Mouse (Mus musculus) stomach, embryonic 16.5 days (tissue): ENCODE data around the gene Tmem8. TPM values are rescaled to one million over a fixed set of nuclear protein-coding genes. Genes with fewer than 3 reads are reported as not detected.

Experiments
- ATAC-seq: fragments of 200-750 bp; cut with Nextera tagmentation; 2 replicates; pipeline ENCODE4 v1.8.0; 2017; ENCODE audit warnings: moderate number of reproducible peaks, moderate TSS enrichment; ENCODE audit not compliant: insufficient read depth, low FRiP score
- H3K27ac ChIP-seq: fragments of 300-500 bp; sonication (generic); 2 replicates; pipeline ENCODE4 v1.5.1; 2014; ENCODE audit warnings: low read length
- H3K27me3 ChIP-seq: fragments of 300-500 bp; sonication (generic); 2 replicates; pipeline ENCODE4 v1.6.1; 2014; ENCODE audit warnings: low read length, control low read depth, mixed read lengths; ENCODE audit not compliant: control insufficient read depth, insufficient read depth
- H3K36me3 ChIP-seq: fragments of 300-500 bp; sonication (generic); 2 replicates; pipeline ENCODE4 v1.6.1; 2014; ENCODE audit warnings: low read length; ENCODE audit not compliant: control insufficient read depth, insufficient read depth
- H3K4me1 ChIP-seq: fragments of 300-500 bp; sonication (generic); 2 replicates; pipeline ENCODE4 v1.6.1; 2014; ENCODE audit warnings: low read length, control low read depth, mixed read lengths; ENCODE audit not compliant: control insufficient read depth, insufficient read depth
- H3K4me2 ChIP-seq: fragments of 300-500 bp; sonication (generic); 2 replicates; pipeline ENCODE4 v1.6.1; 2014; ENCODE audit warnings: low read depth, low read length, mixed read lengths
- H3K4me3 ChIP-seq: fragments of 300-500 bp; sonication (generic); replicated peaks from 2 replicates; pipeline ENCODE4 v1.5.1; 2014; ENCODE audit warnings: mild to moderate bottlenecking, low read length
- H3K9ac ChIP-seq: fragments of 300-500 bp; sonication (generic); 2 replicates; pipeline ENCODE4 v1.6.1; 2014; ENCODE audit warnings: low read length
- H3K9me3 ChIP-seq: fragments of 300-500 bp; sonication (generic); replicated peaks from 2 replicates; pipeline ENCODE4 v1.6.1; 2016; ENCODE audit warnings: low read length, control low read depth; ENCODE audit not compliant: control insufficient read depth
- WGBS: fragments of 180-500 bp; shearing (Covaris S2); extraction: QIAGEN DNeasy Blood & Tissue Kit; methylation state at CpG from one replicate; pipeline ENCODE4 v1.1.7; 2014; 5-methylcytosine and 5-hydroxymethylcytosine counted together
- polyA plus RNA-seq: library from polyadenylated mRNA; unstranded; fragments of >200 nt; fragmentation: Nextera tagmentation; extraction: Ambion mirVana; gene quantifications from 2 replicates; pipeline ENCODE4 v1.2.1, GENCODE M21; 2015

The Tmem8 gene
- polyA plus RNA-seq, 1 experiment from 2014 or later = 5.7 TPM

DNA sequence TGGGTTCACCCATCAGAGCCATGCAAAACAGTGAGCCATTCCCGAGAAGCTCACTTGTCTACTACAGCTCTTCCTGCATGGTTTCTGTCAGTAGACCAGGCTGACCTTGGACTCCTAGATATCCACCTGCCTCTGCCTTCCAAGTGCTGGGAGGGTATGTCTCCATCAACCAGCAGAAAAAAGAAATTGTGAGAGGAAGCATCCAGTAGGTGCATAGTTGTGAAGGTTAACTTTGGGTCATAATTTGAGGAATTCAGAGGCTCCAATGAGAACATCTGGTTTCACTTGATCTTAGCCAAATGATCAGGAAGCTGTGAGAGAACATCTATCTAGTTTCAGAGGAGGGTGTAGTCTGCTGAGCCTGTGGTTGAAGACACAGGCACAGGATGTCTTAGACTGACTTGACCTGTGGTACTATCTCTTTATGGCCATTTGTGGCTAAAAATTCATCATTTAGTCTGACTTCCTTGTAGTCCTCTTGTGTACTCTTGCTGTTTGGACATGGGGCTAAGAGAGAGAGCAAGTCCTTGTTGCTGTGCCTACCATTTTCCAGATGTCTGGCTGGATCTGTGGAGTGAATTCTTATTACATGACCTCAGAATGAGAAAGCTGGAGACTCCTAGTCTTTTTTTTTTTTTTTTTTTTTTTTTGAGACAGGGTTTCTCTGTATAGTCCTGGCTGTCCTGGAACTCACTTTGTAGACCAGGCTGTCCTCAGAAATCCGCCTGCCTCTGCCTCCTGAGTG is 39.0 kb downstream of the Tmem8 start:
- H3K27ac ChIP-seq = no peak overlapping the region
- no peaks in the 10 kb centered on the region for H3K9me3 ChIP-seq
- H3K4me2 ChIP-seq = no peak overlapping the region
- WGBS = 86% methylated on average over 2 of the region's 2 CpGs
- H3K36me3 ChIP-seq = peaks cover 36% of the 10 kb centered on the region; the same call in 1 of the 2 replicates
- no peaks in the 10 kb centered on the region for H3K4me1 ChIP-seq
- no peak overlapping the region for H3K9ac ChIP-seq
- H3K4me3 ChIP-seq = no peak overlapping the region
- no peaks in the 10 kb centered on the region for H3K27me3 ChIP-seq
- ATAC-seq = no peak

DNA sequence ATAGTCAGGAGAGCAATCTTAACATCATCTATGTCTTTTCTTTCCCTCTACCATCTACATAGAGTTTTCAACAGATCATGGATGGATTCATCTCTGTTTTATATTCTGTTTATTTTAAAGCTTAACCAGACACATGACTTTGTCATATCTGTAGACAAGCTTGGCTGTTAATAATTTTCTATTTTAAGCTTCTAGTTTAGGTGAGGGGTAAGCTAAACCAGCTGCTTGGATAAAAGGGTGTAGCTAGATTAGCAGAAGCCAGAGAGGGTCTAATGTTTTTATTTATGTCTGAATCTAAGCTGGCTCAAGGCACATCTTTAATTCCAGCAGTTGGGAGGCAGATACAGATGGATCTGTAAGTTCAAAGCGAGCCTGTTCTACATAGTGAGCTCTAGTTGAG is 49.6 kb downstream of the Tmem8 start:
- Histone ChIP-seq H3K4me1 (no peaks in the 10 kb centered on the region), H3K4me2 (no peak overlapping the region), H3K9me3 (no peaks in the 10 kb centered on the region), H3K9ac (no peak overlapping the region), H3K27me3 (no peaks in the 10 kb centered on the region), H3K4me3 (no peak overlapping the region), H3K27ac (no peak overlapping the region), H3K36me3 (no peaks in the 10 kb centered on the region)
- WGBS = 86% methylated on average over 1 of the region's 1 CpGs
- no peak for ATAC-seq

DNA sequence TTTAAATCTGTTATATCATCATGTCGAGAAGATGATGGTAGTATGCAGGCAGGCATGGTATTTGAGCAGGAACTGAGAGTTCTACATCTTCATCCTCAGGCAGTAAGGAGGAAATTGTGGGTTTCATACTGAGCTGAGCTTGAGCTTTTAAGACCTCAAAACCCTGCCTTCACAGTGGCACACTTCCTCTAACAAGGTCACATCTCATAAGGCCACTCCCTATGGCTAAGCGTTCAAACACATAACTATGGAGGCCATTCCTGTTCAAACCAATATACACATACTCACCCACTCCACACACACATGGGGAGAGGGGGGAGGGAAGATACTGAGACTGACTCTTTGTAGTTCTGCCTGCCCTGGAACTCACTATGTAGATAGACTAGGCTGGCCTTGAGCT is 54.9 kb downstream of the Tmem8 start:
- ATAC-seq = 0 out of 2 replicates have a peak, but pooled peaks have one; percentile 44

More for the DNA sequence above, 54.9 kb downstream of the Tmem8 start:
- H3K36me3 ChIP-seq = no peaks in the 10 kb centered on the region
- H3K4me3 ChIP-seq = no peak overlapping the region
- H3K27me3 ChIP-seq = no peaks in the 10 kb centered on the region
- no peak overlapping the region for H3K4me2 ChIP-seq
- H3K9me3 ChIP-seq = no peaks in the 10 kb centered on the region
- no peaks in the 10 kb centered on the region for H3K4me1 ChIP-seq
- H3K27ac ChIP-seq = no peak overlapping the region
- H3K9ac ChIP-seq = no peak overlapping the region
- WGBS = 81% methylated on average over 2 of the region's 2 CpGs

Other genes starting within 250 kb of the Tmem8 start
- gene Mcrip2, start 244.5 kb upstream of the Tmem8 start, polyA plus RNA-seq = 41.5 and 49.4 TPM in 2 replicates
- gene Mettl26, start 238.2 kb upstream of the Tmem8 start, polyA plus RNA-seq = 57.1 and 63.8 TPM in 2 replicates
- gene Wfikkn1, start 232.4 kb upstream of the Tmem8 start, polyA plus RNA-seq = 0.42 and 0.56 TPM in 2 replicates
- gene Rab40c, start 193.6 kb upstream of the Tmem8 start, polyA plus RNA-seq = 26.3 and 27.7 TPM in 2 replicates
- gene Pigq, start 168.4 kb upstream of the Tmem8 start, polyA plus RNA-seq = 57.2 and 62.0 TPM in 2 replicates
- gene Nhlrc4, start 168.3 kb upstream of the Tmem8 start, polyA plus RNA-seq = 0.12 and 0.66 TPM in 2 replicates
- 0.11 and 0.31 TPM in 2 replicates for gene A930017K11Rik, start 160.7 kb upstream of the Tmem8 start, polyA plus RNA-seq
- 21.6 and 23.3 TPM in 2 replicates for gene Capn15, start 127.5 kb upstream of the Tmem8 start, polyA plus RNA-seq
- 6.0 and 6.9 TPM in 2 replicates for gene Rab11fip3, start 43.7 kb upstream of the Tmem8 start, polyA plus RNA-seq
- 47.1 and 56.6 TPM in 2 replicates for gene Decr2, start 23.0 kb upstream of the Tmem8 start, polyA plus RNA-seq
- gene Nme4, start 17.7 kb upstream of the Tmem8 start, polyA plus RNA-seq = 67.7 and 74.7 TPM in 2 replicates
- 184 and 201 TPM in 2 replicates for gene Mrpl28, start 10.2 kb downstream of the Tmem8 start, polyA plus RNA-seq
- 6.4 and 6.6 TPM in 2 replicates for gene Axin1, start 25.4 kb downstream of the Tmem8 start, polyA plus RNA-seq
- 192 and 218 TPM in 2 replicates for gene Pdia2, start 85.8 kb downstream of the Tmem8 start, polyA plus RNA-seq
- gene Rgs11, start 89.7 kb downstream of the Tmem8 start, polyA plus RNA-seq = 40.3 and 42.7 TPM in 2 replicates
- 24.0 and 25.9 TPM in 2 replicates for gene Arhgdig, start 94.5 kb downstream of the Tmem8 start, polyA plus RNA-seq
- 89.0 and 101 TPM in 2 replicates for gene Fam234a, start 130.9 kb downstream of the Tmem8 start, polyA plus RNA-seq
- gene Luc7l, start 139.6 kb downstream of the Tmem8 start, polyA plus RNA-seq = 80.5 and 84.3 TPM in 2 replicates